Mouse (Mus musculus) liver, embryonic 12.5 days (tissue): ENCODE results near the gene Npsr1. TPM values are rescaled to one million over a fixed set of nuclear protein-coding genes. Genes with fewer than 3 reads are reported as not detected.

Experiments used
- ATAC-seq: fragments of 200-750 bp; cut with Nextera tagmentation; 2 replicates; pipeline ENCODE4 v1.8.0; 2017; ENCODE audit warnings: moderate number of reproducible peaks, mild to moderate bottlenecking, moderate library complexity
- H3K27ac ChIP-seq: fragments of 300-500 bp; sonication (generic); 2 replicates; pipeline ENCODE4 v1.5.1; 2016; ENCODE audit warnings: mild to moderate bottlenecking
- H3K27me3 ChIP-seq: fragments of 300-500 bp; sonication (generic); replicated peaks from 2 replicates; pipeline ENCODE4 v1.6.1; 2016; ENCODE audit warnings: mild to moderate bottlenecking, moderate library complexity
- H3K36me3 ChIP-seq: fragments of 300-500 bp; sonication (generic); 2 replicates; pipeline ENCODE4 v1.6.1; 2016; ENCODE audit warnings: mild to moderate bottlenecking, moderate library complexity
- H3K4me1 ChIP-seq: fragments of 300-500 bp; sonication (generic); 2 replicates; pipeline ENCODE4 v1.6.1; 2016
- H3K4me2 ChIP-seq: fragments of 300-500 bp; sonication (generic); 2 replicates; pipeline ENCODE4 v1.6.1; 2016; ENCODE audit warnings: mild to moderate bottlenecking, moderate library complexity
- H3K4me3 ChIP-seq: fragments of 300-500 bp; sonication (generic); 2 replicates; pipeline ENCODE4 v1.5.1; 2016; ENCODE audit warnings: mild to moderate bottlenecking, moderate library complexity
- H3K9ac ChIP-seq: fragments of 300-500 bp; sonication (generic); 2 replicates; pipeline ENCODE4 v1.6.1; 2016; ENCODE audit warnings: mild to moderate bottlenecking, moderate library complexity
- H3K9me3 ChIP-seq: fragments of 300-500 bp; sonication (generic); replicated peaks from 2 replicates; pipeline ENCODE4 v1.6.1; 2016; ENCODE audit warnings: mild to moderate bottlenecking, moderate library complexity
- WGBS: fragments of 180-500 bp; shearing (Covaris S2); methylation state at CpG from one replicate; pipeline ENCODE4 v1.1.7; 2016; ENCODE audit not compliant: insufficient replicate concordance; 5-methylcytosine and 5-hydroxymethylcytosine counted together
- polyA plus RNA-seq: library from polyadenylated mRNA; unstranded; fragments of >200 nt; fragmentation: Nextera tagmentation; extraction: Ambion mirVana; gene quantifications from 2 replicates; pipeline ENCODE4 v1.2.1, GENCODE M21; 2016

Gene Npsr1
- not detected in 2 replicates for polyA plus RNA-seq

DNA sequence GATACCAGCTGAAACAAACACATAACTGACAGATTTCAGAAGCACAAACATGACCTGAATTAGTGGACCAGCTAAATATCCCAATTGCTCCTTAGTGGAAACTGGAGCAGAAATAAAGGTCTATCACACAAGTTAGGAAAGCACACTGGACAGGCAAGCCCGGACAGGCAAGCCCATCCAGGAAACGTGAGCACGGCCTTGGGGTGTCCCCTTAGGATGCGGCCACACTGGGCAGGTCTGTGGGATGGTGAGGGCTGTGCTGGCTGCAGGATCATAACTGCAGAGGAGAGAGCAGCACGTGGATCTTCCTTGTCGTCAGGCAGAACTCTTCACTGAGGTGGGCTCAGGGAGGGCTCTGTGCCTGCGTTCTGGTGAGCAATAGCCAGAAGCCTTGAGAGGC is at the start of gene Npsr1:
Gene Npsr1, plus strand, starts transcription at position 301 of the 400 bp plus-strand sequence.
- Histone ChIP-seq H3K4me1 (no peaks in the 10 kb centered on the region), H3K27me3 (no peaks in the 10 kb centered on the region), H3K9ac (no peak within 1 kb of the TSS), H3K9me3 (no peaks in the 10 kb centered on the region), H3K27ac (no peak within 1 kb of the TSS), H3K4me3 (no peak within 1 kb of the TSS), H3K36me3 (no peaks in the 10 kb centered on the region), H3K4me2 (no peak within 1 kb of the TSS)
- WGBS: 58% methylated on average over 7 of the region's 7 CpGs
- no peak for ATAC-seq

DNA sequence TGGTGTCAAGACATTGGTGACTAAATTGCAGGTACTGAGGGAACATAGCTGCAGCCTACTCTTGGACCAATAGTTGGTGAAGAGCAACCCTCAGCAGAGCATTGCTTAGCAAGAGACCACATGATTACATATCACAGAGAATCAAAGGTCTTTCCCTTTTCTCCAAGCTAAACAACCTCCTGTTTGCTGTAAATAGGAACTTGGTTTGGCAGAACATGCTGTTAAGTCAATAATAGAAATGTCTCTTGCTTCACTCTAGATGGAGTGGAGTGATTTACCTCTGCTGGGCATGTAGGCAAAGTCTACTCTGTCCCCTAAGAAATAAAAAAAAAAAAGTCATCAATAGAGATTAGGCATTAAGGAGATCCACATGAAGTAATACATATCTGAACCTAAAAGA is 46.3 kb upstream of the Npsr1 start:
- Histone ChIP-seq H3K4me1 (no peaks in the 10 kb centered on the region), H3K27me3 (no peaks in the 10 kb centered on the region), H3K4me3 (no peak overlapping the region), H3K36me3 (no peaks in the 10 kb centered on the region), H3K4me2 (no peak overlapping the region), H3K9me3 (no peaks in the 10 kb centered on the region), H3K9ac (no peak overlapping the region), H3K27ac (no peak overlapping the region)
- ATAC-seq: no peak

DNA sequence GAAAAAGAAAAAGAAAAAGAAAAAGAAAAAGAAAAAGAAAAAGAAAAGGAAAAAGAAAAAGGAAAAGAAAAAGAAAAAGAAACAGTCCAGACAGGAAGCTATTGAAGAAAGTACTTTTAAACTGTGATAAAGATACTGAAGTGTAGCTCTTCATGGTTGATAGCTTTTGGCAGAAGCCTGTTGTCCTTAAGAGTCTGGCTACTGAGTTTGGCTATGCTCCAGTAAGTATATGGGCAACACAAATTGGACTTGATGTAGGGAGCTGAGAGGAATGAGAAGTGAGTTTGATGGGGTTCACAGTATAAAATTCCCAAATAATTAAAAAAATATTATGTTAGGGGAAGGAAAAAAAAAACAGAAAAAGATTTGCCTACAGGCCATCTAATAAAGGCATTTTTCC is 34.5 kb upstream of the Npsr1 start:
- Histone ChIP-seq H3K9ac (no peak overlapping the region), H3K4me2 (no peak overlapping the region), H3K9me3 (no peaks in the 10 kb centered on the region), H3K4me3 (no peak overlapping the region), H3K36me3 (no peaks in the 10 kb centered on the region), H3K27me3 (no peaks in the 10 kb centered on the region), H3K27ac (no peak overlapping the region), H3K4me1 (no peaks in the 10 kb centered on the region)
- no peak for ATAC-seq

- Histone ChIP-seq H3K4me3 (no peak overlapping the region), H3K9ac (no peak overlapping the region), H3K4me1 (no peaks in the 10 kb centered on the region), H3K27me3 (no peaks in the 10 kb centered on the region), H3K9me3 (no peaks in the 10 kb centered on the region), H3K36me3 (no peaks in the 10 kb centered on the region), H3K4me2 (no peak overlapping the region), H3K27ac (no peak overlapping the region)
- no peak for ATAC-seq
- WGBS: 67% methylated on average over 1 of the region's 1 CpGs
Measured at GRCm38 (mm10) chr9:24071664-24072063, 26.1 kb upstream of the Npsr1 start.

DNA sequence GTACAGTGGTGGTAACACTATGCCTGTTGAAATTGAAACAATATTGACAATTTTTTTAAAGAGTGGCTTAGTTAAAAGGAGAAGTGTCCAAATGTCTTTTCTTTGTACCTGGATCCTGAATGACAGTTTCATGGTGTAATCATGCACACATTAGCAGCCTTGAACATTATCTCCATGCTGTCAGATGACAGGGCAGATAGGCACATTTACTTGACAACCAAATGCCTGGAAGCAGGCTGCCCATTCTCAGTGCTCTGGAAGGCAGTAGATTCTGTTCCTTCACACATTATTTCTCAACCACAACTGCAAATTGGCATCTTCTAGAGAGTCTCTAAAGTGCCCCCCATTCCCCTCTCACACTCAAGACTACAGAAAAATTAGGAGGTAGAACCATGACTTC is 20.2 kb upstream of the Npsr1 start:
- Histone ChIP-seq H3K27ac (no peak overlapping the region), H3K4me3 (no peak overlapping the region), H3K9ac (no peak overlapping the region), H3K36me3 (no peaks in the 10 kb centered on the region), H3K27me3 (no peaks in the 10 kb centered on the region), H3K4me2 (no peak overlapping the region), H3K9me3 (no peaks in the 10 kb centered on the region), H3K4me1 (no peaks in the 10 kb centered on the region)
- ATAC-seq: no peak

GRCm38 (mm10) chr9:24091875-24092274 is 5.9 kb upstream of the Npsr1 start:
- Histone ChIP-seq H3K9ac (no peak overlapping the region), H3K9me3 (no peaks in the 10 kb centered on the region), H3K27me3 (no peaks in the 10 kb centered on the region), H3K4me1 (no peaks in the 10 kb centered on the region), H3K4me3 (no peak overlapping the region), H3K36me3 (no peaks in the 10 kb centered on the region), H3K4me2 (no peak overlapping the region), H3K27ac (no peak overlapping the region)
- ATAC-seq: no peak

DNA sequence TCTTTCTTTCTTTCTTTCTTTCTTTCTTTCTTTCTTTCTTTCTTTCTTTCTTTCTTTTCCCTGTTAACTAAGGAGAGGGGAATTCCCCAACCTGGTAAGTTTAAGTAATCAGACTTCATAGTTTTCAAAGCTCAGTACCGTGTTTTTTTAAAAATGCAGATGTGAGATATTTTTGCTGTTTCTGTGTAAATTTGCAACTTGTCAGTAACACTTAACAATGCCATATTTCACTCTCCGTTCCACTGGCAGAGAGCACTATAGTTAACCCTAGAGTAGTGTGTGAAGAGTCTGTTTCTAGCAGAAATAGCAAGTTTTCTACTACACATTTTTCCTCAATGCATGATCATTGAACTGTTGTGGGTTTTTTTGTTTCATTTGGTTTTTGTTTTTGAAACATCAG is 730 bp downstream of the Npsr1 start:
- no peak overlapping the region for H3K27ac ChIP-seq
- H3K36me3 ChIP-seq: no peaks in the 10 kb centered on the region
- H3K27me3 ChIP-seq: no peaks in the 10 kb centered on the region
- H3K9me3 ChIP-seq: no peaks in the 10 kb centered on the region
- H3K4me2 ChIP-seq: no peak overlapping the region
- WGBS: 71% methylated on average over 2 of the region's 2 CpGs
- no peak overlapping the region for H3K9ac ChIP-seq
- H3K4me1 ChIP-seq: no peaks in the 10 kb centered on the region
- no peak for ATAC-seq
- H3K4me3 ChIP-seq: no peak overlapping the region

- Histone ChIP-seq H3K36me3 (no peaks in the 10 kb centered on the region), H3K9me3 (no peaks in the 10 kb centered on the region), H3K9ac (no peak overlapping the region), H3K27me3 (no peaks in the 10 kb centered on the region), H3K4me2 (no peak overlapping the region), H3K4me3 (no peak overlapping the region), H3K27ac (no peak overlapping the region), H3K4me1 (no peaks in the 10 kb centered on the region)
- 70% methylated on average over 4 of the region's 4 CpGs for WGBS
- no peak for ATAC-seq
Measured at GRCm38 (mm10) chr9:24099631-24100030, 1.8 kb downstream of the Npsr1 start.

DNA sequence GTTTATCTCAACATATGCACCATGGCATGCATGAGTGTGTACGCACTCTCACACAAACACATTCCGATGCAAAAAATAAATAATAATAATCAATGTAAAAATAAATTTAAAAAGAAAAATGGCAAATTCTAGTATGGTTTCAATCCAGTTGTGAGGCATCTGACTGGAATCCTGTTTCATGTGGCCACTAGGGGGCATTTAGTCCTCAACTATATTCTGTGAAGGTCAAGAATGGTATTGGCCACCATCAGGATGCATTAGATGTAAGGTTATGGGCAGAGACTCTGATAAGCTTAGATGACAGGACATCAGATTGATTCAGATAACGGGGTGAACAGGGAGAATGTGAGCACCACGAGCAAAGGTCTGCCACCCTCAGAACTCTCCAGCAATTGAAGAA is 21.6 kb downstream of the Npsr1 start:
- H3K36me3 ChIP-seq: no peaks in the 10 kb centered on the region
- H3K4me2 ChIP-seq: no peak overlapping the region
- no peaks in the 10 kb centered on the region for H3K9me3 ChIP-seq
- WGBS: 30% methylated on average over 4 of the region's 4 CpGs
- H3K27me3 ChIP-seq: no peaks in the 10 kb centered on the region
- no peaks in the 10 kb centered on the region for H3K4me1 ChIP-seq
- no peak overlapping the region for H3K4me3 ChIP-seq
- no peak for ATAC-seq
- no peak overlapping the region for H3K9ac ChIP-seq
- no peak overlapping the region for H3K27ac ChIP-seq

GRCm38 (mm10) chr9:24133142-24133541 is 35.3 kb downstream of the Npsr1 start:
- 62% methylated on average over 1 of the region's 1 CpGs for WGBS
- no peaks in the 10 kb centered on the region for H3K36me3 ChIP-seq
- no peak overlapping the region for H3K4me3 ChIP-seq
- ATAC-seq: no peak
- no peak overlapping the region for H3K4me2 ChIP-seq
- no peak overlapping the region for H3K27ac ChIP-seq
- H3K27me3 ChIP-seq: no peaks in the 10 kb centered on the region
- no peaks in the 10 kb centered on the region for H3K4me1 ChIP-seq
- no peak overlapping the region for H3K9ac ChIP-seq
- H3K9me3 ChIP-seq: no peaks in the 10 kb centered on the region

- no peaks in the 10 kb centered on the region for H3K36me3 ChIP-seq
- no peaks in the 10 kb centered on the region for H3K9me3 ChIP-seq
- no peak overlapping the region for H3K9ac ChIP-seq
- no peaks in the 10 kb centered on the region for H3K27me3 ChIP-seq
- no peak overlapping the region for H3K4me2 ChIP-seq
- H3K27ac ChIP-seq: no peak overlapping the region
- H3K4me1 ChIP-seq: no peaks in the 10 kb centered on the region
- no peak overlapping the region for H3K4me3 ChIP-seq
- no peak for ATAC-seq
Measured at GRCm38 (mm10) chr9:24136354-24136753, 38.6 kb downstream of the Npsr1 start.

GRCm38 (mm10) chr9:24144341-24144740 is 46.5 kb downstream of the Npsr1 start:
- no peak overlapping the region for H3K9ac ChIP-seq
- no peaks in the 10 kb centered on the region for H3K9me3 ChIP-seq
- H3K36me3 ChIP-seq: no peaks in the 10 kb centered on the region
- H3K27me3 ChIP-seq: no peaks in the 10 kb centered on the region
- WGBS: 69% methylated on average over 2 of the region's 2 CpGs
- no peak overlapping the region for H3K27ac ChIP-seq
- no peak for ATAC-seq
- H3K4me1 ChIP-seq: no peaks in the 10 kb centered on the region
- no peak overlapping the region for H3K4me3 ChIP-seq
- no peak overlapping the region for H3K4me2 ChIP-seq

GRCm38 (mm10) chr9:24157208-24157607 is 59.4 kb downstream of the Npsr1 start:
- Histone ChIP-seq H3K36me3 (no peaks in the 10 kb centered on the region), H3K4me3 (no peak overlapping the region), H3K27ac (no peak overlapping the region), H3K4me1 (no peaks in the 10 kb centered on the region), H3K9ac (no peak overlapping the region), H3K27me3 (no peaks in the 10 kb centered on the region), H3K4me2 (no peak overlapping the region), H3K9me3 (no peaks in the 10 kb centered on the region)
- no peak for ATAC-seq
- 60% methylated on average over 1 of the region's 1 CpGs for WGBS

- Histone ChIP-seq H3K27ac (no peak overlapping the region), H3K4me3 (no peak overlapping the region), H3K4me1 (no peaks in the 10 kb centered on the region), H3K27me3 (no peaks in the 10 kb centered on the region), H3K9me3 (no peaks in the 10 kb centered on the region), H3K9ac (no peak overlapping the region), H3K36me3 (no peaks in the 10 kb centered on the region), H3K4me2 (no peak overlapping the region)
- ATAC-seq: no peak
- 50% methylated on average over 1 of the region's 1 CpGs for WGBS
Measured at GRCm38 (mm10) chr9:24160409-24160808, 62.6 kb downstream of the Npsr1 start.
